Mouse (Mus musculus): Measurements from ENCODE around the gene Krt18. TPM values are rescaled to one million over a fixed set of nuclear protein-coding genes. Genes with fewer than 3 reads are reported as not detected.
"Not testable (repeated sequence)": the region's sequence is repeated elsewhere in the genome, so short reads cannot be mapped to it uniquely, and the experiment has no call there.

The Krt18 gene
- polyA plus RNA-seq, 1 experiment from 2014 or later, result 4.4 TPM

DNA sequence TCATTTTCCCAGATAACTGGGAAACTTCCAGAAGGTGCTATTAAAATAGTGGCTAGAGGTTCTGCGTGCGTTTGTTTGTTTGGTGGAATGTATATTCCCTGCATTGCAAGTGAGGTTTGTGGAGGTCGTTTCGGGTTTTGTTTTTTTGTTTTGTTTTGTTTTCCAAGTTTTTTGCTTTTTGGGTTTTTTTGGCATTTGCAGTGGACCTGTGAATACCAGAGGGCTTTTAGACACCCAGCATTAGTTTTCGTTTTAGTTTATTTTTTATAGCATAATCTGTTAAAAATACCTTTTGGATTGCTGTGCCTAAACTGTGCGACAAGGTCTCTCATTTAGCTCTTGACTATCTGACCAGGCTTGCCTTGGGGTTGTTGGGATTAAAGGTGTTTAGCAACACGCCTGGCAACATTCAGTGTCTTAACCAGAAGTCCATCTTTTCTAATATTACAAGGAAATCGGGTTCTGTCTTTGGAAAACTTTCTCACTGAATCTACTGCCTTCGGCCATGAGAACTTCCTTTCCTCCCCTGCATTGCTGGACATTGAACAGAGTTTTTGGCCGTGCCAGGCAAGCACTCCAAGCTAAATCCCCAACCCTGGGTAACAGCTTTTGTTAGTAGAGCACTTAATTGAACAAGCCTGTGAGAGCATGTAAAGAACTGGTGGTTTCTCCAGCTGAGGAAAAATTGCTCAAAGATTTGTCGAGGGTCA, 47.1 kb downstream of the Krt18 start:
- peaks cover 20% of the 10 kb centered on the region for H3K4me1 ChIP-seq (replicated peaks; ENCODE audit: control insufficient read depth, insufficient read depth, low read length)
- H3K27ac ChIP-seq (ENCODE audit: low read length), result no peak overlapping the region
- peak overlapping the region; percentile 95 for H3K9ac ChIP-seq (replicated peaks; ENCODE audit: low read depth, low read length)
- 12% methylated on average over 11 of the region's 11 CpGs for WGBS
- no peaks in the 10 kb centered on the region for H3K36me3 ChIP-seq (ENCODE audit: control insufficient read depth, insufficient read depth)
- H3K4me2 ChIP-seq (ENCODE audit: low read length), result peak overlapping the region; percentile 81
- H3K9me3 ChIP-seq (ENCODE audit: control insufficient read depth, low read length), result no peaks in the 10 kb centered on the region
- no peak for ATAC-seq
- peaks cover 5% of the 10 kb centered on the region; the same call in 1 of the 2 replicates for H3K27me3 ChIP-seq (replicated peaks; ENCODE audit: control insufficient read depth, insufficient read depth, low read length)
- peak overlapping the region; percentile 89 for H3K4me3 ChIP-seq (replicated peaks; ENCODE audit: low read length)

DNA sequence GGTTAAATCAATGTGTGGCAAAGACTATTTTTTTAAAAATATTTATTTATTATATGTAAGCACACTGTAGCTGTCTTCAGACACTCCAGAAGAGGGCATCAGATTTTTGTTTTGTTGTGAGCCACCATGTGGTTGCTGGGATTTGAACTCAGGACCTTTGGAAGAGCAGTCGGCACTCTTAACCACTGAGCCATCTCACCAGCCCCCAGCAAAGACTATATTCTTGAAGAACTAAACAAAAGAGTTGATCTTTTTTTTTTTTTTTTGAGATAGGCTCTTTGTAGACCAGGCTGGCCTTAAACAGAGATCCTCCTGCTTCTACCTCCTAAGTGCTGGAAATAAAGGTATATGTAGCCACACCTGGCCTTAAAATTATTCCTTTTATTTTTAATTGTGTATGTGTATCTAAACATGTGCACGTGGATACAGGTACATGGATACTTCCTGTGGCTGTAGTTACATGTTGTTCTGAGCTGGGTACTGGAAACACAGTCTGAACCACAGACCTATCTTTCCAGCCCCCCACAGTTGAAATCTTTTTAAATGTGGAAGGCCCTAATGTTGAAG, 49.2 kb downstream of the Krt18 start:
- H3K4me1 ChIP-seq (replicated peaks; ENCODE audit: control insufficient read depth, insufficient read depth, low read length), result peaks cover 20% of the 10 kb centered on the region
- H3K9me3 ChIP-seq (ENCODE audit: control insufficient read depth, low read length), result no peaks in the 10 kb centered on the region
- H3K4me2 ChIP-seq (ENCODE audit: low read length), result no peak overlapping the region
- H3K27me3 ChIP-seq (replicated peaks; ENCODE audit: control insufficient read depth, insufficient read depth, low read length), result no peaks in the 10 kb centered on the region
- H3K4me3 ChIP-seq (replicated peaks; ENCODE audit: low read length), result no peak overlapping the region
- H3K27ac ChIP-seq (ENCODE audit: low read length), result no peak overlapping the region
- no peaks in the 10 kb centered on the region for H3K36me3 ChIP-seq (ENCODE audit: control insufficient read depth, insufficient read depth)
- 89% methylated on average over 2 of the region's 2 CpGs for WGBS
- H3K9ac ChIP-seq (replicated peaks; ENCODE audit: low read depth, low read length), result no peak overlapping the region
- ATAC-seq, result no peak

DNA sequence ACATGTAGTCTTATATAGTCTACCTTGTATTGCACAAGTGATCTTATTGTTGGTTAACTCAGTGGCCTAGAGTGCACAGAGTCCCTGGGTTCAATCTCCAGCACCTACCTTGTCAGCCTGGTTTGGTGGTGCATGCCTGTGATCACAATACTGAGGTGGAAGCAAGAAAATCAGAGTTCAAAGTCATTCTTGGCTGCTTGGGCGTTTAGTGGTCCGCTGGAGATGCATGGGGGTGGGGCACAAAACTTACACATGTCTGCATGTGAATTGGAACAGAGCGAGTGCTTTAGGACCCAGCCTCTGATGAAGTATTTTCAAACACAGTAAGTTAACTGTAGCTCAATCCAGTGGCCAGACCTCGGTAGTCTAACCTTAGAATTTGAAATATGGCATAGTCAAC, 51.2 kb downstream of the Krt18 start:
- no peaks in the 10 kb centered on the region for H3K27me3 ChIP-seq (replicated peaks; ENCODE audit: control insufficient read depth, insufficient read depth, low read length)
- no peak overlapping the region for H3K4me3 ChIP-seq (replicated peaks; ENCODE audit: low read length)
- H3K36me3 ChIP-seq (ENCODE audit: control insufficient read depth, insufficient read depth), result peaks cover 6% of the 10 kb centered on the region
- no peak overlapping the region for H3K9ac ChIP-seq (replicated peaks; ENCODE audit: low read depth, low read length)
- no peak for ATAC-seq
- H3K9me3 ChIP-seq (ENCODE audit: control insufficient read depth, low read length), result no peaks in the 10 kb centered on the region
- H3K4me1 ChIP-seq (replicated peaks; ENCODE audit: control insufficient read depth, insufficient read depth, low read length), result peaks cover 15% of the 10 kb centered on the region
- no peak overlapping the region for H3K27ac ChIP-seq (ENCODE audit: low read length)
- 77% methylated on average over 4 of the region's 4 CpGs for WGBS
- no peak overlapping the region for H3K4me2 ChIP-seq (ENCODE audit: low read length)

DNA sequence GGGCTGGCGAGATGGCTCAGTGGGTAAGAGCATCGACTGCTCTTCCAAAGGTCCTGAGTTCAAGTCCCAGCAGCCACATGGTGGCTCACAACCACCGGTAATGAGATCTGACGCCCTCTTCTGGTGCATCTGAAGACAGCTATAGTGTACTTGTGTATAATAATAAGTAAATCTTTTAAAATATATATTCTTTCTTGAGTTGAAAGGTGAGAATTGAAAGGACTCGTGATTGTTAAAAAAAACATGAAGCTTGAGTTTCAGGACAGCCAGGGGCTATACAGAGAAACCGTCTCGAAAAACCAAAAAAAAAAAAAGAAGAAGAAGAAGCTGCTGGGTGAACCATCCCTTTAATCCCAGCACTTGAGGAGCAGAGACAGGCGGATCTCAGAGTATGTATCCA, 51.9 kb downstream of the Krt18 start:
- not testable (repeated sequence) for H3K27ac ChIP-seq (ENCODE audit: low read length); H3K4me3 ChIP-seq (replicated peaks; ENCODE audit: low read length); H3K4me2 ChIP-seq (ENCODE audit: low read length); H3K9me3 ChIP-seq (ENCODE audit: control insufficient read depth, low read length); H3K27me3 ChIP-seq (replicated peaks; ENCODE audit: control insufficient read depth, insufficient read depth, low read length); ATAC-seq; H3K9ac ChIP-seq (replicated peaks; ENCODE audit: low read depth, low read length)
- H3K4me1 ChIP-seq (replicated peaks; ENCODE audit: control insufficient read depth, insufficient read depth, low read length), result peaks cover 11% of the 10 kb centered on the region
- WGBS, result 76% methylated on average over 8 of the region's 8 CpGs
- peaks cover 11% of the 10 kb centered on the region for H3K36me3 ChIP-seq (ENCODE audit: control insufficient read depth, insufficient read depth)

GRCm38 (mm10) chr15:102080429-102080828, 52.4 kb downstream of the Krt18 start:
- H3K9ac ChIP-seq (replicated peaks; ENCODE audit: low read depth, low read length), result no peak overlapping the region
- ATAC-seq, result no peak
- no peaks in the 10 kb centered on the region for H3K9me3 ChIP-seq (ENCODE audit: control insufficient read depth, low read length)
- no peak overlapping the region for H3K27ac ChIP-seq (ENCODE audit: low read length)
- peaks cover 6% of the 10 kb centered on the region for H3K4me1 ChIP-seq (replicated peaks; ENCODE audit: control insufficient read depth, insufficient read depth, low read length)
- no peak overlapping the region for H3K4me2 ChIP-seq (ENCODE audit: low read length)
- 67% methylated on average over 2 of the region's 2 CpGs for WGBS
- no peaks in the 10 kb centered on the region for H3K27me3 ChIP-seq (replicated peaks; ENCODE audit: control insufficient read depth, insufficient read depth, low read length)
- no peak overlapping the region for H3K4me3 ChIP-seq (replicated peaks; ENCODE audit: low read length)
- H3K36me3 ChIP-seq (ENCODE audit: control insufficient read depth, insufficient read depth), result peaks cover 14% of the 10 kb centered on the region

Other genes with a start within 250 kb of the Krt18 start
- not detected in 2 replicates for gene Krt72, start 241.7 kb upstream of the Krt18 start, polyA plus RNA-seq (2015; fragmentation: Nextera tagmentation; extraction: Ambion mirVana)
- gene Krt73, start 225.8 kb upstream of the Krt18 start, polyA plus RNA-seq (2015; fragmentation: Nextera tagmentation; extraction: Ambion mirVana), result 0.41 and 0.80 TPM in 2 replicates
- 0.08 TPM in 1 of 2 replicates, not detected in the other for gene Krt2, start 210.0 kb upstream of the Krt18 start, polyA plus RNA-seq (2015; fragmentation: Nextera tagmentation; extraction: Ambion mirVana)
- 8.2 and 10.8 TPM in 2 replicates for gene Krt1, start 177.4 kb upstream of the Krt18 start, polyA plus RNA-seq (2015; fragmentation: Nextera tagmentation; extraction: Ambion mirVana)
- gene Krt77, start 158.5 kb upstream of the Krt18 start, polyA plus RNA-seq (2015; fragmentation: Nextera tagmentation; extraction: Ambion mirVana), result 0.49 and 0.94 TPM in 2 replicates
- gene Krt76, start 135.3 kb upstream of the Krt18 start, polyA plus RNA-seq (2015; fragmentation: Nextera tagmentation; extraction: Ambion mirVana), result not detected in 2 replicates
- gene Krt4, start 103.4 kb upstream of the Krt18 start, polyA plus RNA-seq (2015; fragmentation: Nextera tagmentation; extraction: Ambion mirVana), result 0.55 TPM in 1 of 2 replicates, not detected in the other
- 0.15 and 0.38 TPM in 2 replicates for gene Krt79, start 87.9 kb upstream of the Krt18 start, polyA plus RNA-seq (2015; fragmentation: Nextera tagmentation; extraction: Ambion mirVana)
- gene Krt78, start 73.9 kb upstream of the Krt18 start, polyA plus RNA-seq (2015; fragmentation: Nextera tagmentation; extraction: Ambion mirVana), result not detected in 2 replicates
- gene Krt8, start 23.7 kb upstream of the Krt18 start, polyA plus RNA-seq (2015; fragmentation: Nextera tagmentation; extraction: Ambion mirVana), result 2.4 and 3.7 TPM in 2 replicates
- 109 and 117 TPM in 2 replicates for gene Eif4b, start 45.6 kb downstream of the Krt18 start, polyA plus RNA-seq (2015; fragmentation: Nextera tagmentation; extraction: Ambion mirVana)
- 6.9 and 7.7 TPM in 2 replicates for gene Tns2, start 72.2 kb downstream of the Krt18 start, polyA plus RNA-seq (2015; fragmentation: Nextera tagmentation; extraction: Ambion mirVana)
- 48.2 and 56.4 TPM in 2 replicates for gene Spryd3, start 108.1 kb downstream of the Krt18 start, polyA plus RNA-seq (2015; fragmentation: Nextera tagmentation; extraction: Ambion mirVana)
- 2.2 and 2.4 TPM in 2 replicates for gene Igfbp6, start 116.2 kb downstream of the Krt18 start, polyA plus RNA-seq (2015; fragmentation: Nextera tagmentation; extraction: Ambion mirVana)
- not detected in 2 replicates for gene Soat2, start 122.3 kb downstream of the Krt18 start, polyA plus RNA-seq (2015; fragmentation: Nextera tagmentation; extraction: Ambion mirVana)
- 84.6 and 93.4 TPM in 2 replicates for gene Zfp740, start 175.1 kb downstream of the Krt18 start, polyA plus RNA-seq (2015; fragmentation: Nextera tagmentation; extraction: Ambion mirVana)
- 37.8 and 39.6 TPM in 2 replicates for gene Csad, start 176.5 kb downstream of the Krt18 start, polyA plus RNA-seq (2015; fragmentation: Nextera tagmentation; extraction: Ambion mirVana)
- gene Itgb7, start 203.8 kb downstream of the Krt18 start, polyA plus RNA-seq (2015; fragmentation: Nextera tagmentation; extraction: Ambion mirVana), result 0.73 and 1.0 TPM in 2 replicates
- 6.4 and 8.0 TPM in 2 replicates for gene Rarg, start 229.3 kb downstream of the Krt18 start, polyA plus RNA-seq (2015; fragmentation: Nextera tagmentation; extraction: Ambion mirVana)
- gene Gm9918, start 242.4 kb downstream of the Krt18 start, polyA plus RNA-seq (2015; fragmentation: Nextera tagmentation; extraction: Ambion mirVana), result 0.11 TPM in 1 of 2 replicates, not detected in the other